Mouse (Mus musculus): ENCODE measurements around the gene Leo1.
"Not testable (repeated sequence)": the region's sequence is repeated elsewhere in the genome, so short reads cannot be mapped to it uniquely, and the experiment has no call there.

Leo1 gene

DNA sequence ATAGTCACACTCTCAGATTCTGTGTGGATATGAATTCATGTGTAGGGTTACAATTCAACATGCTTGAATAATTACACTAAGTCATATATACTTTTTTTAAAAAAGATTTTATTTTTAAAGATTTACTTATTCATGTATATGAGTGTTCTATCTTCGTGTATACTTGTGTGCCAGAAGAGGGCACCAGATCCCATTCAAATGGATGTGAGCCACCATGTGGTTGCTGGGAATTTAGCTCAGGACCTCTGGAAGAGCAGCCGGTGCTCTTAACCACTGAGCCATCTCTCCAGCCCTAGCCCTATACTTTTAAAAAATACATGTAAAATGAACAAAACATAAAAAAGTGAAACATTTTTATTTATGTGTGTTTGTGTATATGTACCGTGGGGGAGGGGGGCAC lies 26.3 kb downstream of the Leo1 start:
- DNase-seq (ENCODE audit: inconsistent ontology term) = no peak

DNA sequence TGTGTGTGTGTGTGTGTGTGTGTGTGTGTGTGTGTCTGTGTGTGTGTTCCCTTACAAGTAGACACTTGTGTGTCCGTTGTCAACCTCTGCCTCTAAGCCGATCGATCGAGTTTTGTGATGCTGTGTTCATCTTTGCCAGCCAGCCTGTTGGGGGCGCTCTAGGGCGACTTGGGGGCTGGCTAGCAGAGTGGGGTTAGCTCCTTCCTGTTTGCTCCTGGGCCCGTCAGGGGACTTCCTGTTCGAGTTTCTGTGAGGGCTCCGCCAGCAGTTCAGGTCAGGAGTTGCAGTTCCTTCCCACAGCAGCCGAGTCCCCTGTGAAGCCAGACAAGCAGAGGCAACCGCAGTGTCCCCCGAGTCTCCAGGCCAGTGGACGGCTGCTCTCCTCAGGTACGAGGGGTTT lies 27.0 kb downstream of the Leo1 start:
- no peak for DNase-seq (ENCODE audit: inconsistent ontology term)

DNA sequence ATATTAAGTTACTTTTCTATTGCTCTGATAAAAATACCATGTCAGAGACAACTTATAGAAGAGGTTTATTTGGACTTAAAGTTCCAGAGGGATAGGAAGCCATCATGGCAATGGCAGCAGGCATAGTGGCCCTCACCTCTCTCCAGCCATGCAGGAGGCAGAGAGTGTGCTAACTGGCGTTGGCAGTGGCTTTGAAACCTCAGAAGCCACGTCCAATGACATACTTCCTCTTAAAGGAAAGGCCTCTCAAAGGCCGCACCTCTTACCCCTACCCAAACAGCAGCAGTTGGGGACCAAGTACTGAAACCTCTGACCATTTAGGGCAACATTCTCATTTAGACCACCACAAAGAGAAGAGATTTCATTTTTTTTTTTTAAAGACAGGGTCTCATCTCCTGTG lies 35.9 kb downstream of the Leo1 start:
- no peak for DNase-seq (ENCODE audit: inconsistent ontology term)

DNA sequence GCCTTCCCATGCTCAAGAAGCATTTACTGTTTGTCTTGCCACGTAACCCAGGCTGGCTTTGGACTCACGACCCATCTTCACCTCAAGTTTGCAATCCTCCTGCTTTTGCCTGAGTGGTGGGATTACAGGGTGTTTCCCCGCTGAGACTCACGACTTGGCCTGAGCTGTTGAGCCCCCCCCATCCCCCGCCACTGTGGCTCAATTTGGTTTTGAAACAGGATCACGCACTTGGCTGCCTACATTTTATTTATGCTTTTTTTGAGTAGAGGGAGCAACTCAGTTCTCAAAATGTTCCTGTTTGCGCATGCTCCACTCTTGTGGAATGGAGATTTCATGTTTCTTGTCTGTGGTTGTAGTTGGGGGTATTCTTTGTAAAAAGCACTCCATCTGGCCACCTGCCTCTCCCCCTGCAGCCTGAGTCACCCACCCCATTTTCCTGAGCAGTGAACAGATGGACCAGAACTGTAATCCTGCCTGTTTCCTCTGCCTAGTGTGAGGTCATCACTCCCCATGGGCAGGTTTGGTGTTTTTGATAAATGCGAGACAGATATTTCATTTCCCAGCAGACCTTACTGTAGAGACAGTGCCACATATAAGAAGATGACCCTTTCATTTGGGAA lies 37.9 kb downstream of the Leo1 start:
- DNase-seq (ENCODE audit: inconsistent ontology term) = no peak

DNA sequence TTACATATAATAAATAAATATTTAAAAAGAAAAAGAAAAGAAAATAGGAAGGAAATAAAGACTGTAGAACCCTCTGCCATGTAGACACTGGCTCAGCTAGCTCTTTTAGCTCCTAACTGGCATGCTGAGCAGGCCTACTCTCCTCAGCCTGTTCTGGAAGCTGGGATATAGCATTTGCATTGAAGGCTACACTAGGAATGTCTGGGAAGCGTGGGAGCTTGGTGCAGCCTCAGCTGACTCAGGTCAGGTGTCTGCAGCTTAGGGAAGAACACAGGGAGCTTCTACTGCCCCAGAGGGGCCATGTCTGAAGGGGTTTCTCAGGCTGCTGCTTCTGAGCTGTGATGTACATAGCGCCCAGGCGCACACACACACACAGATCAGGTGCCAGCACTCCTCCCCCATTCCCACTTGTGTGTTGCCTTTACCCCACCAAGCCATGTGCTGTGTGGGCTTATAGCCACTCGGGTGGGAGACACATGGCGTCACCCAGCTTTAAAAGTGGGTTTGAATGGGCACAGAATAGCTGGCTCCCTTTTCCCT lies 39.3 kb downstream of the Leo1 start:
- DNase-seq (ENCODE audit: inconsistent ontology term) = no peak

DNA sequence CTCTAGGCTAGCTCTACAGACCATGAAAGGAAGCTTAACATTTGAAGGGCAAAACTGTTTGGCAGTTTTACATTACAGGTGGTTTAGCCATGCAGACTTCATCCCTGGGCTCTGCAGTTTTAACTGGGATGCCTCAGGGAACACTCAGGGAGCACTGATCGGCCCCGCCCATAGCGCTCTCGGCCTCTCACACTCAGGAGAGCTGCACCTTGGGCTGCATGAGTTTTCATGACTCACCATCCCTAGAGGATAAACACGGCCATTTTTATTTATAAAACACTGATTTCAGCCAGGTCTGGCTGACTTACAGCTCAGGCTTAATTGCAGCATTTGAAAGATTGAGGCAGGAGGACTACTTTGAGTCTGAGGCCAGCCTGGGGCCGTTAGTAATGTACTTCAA lies 43.9 kb downstream of the Leo1 start:
- no peak for DNase-seq (ENCODE audit: inconsistent ontology term)

DNA sequence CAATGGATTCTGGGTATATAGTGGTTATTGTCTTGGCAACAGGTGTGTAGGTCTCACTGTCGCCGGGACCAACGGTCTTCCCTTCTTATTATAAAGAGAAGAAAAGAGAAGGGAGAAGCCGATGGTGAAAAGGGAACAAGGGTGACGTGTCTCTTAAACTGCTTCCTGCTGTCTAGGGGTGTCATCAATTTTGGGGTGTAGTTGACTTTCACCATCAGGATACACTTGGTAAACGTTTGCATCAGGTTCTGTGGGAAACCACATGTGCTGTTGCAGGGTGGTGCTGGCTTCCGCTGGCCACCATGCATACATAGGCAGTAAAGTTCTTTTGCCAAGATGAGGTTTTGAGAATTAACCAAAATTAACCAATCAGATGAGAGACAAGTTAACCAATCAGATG lies 46.9 kb downstream of the Leo1 start:
- DNase-seq (ENCODE audit: inconsistent ontology term) = not testable (repeated sequence)

DNA sequence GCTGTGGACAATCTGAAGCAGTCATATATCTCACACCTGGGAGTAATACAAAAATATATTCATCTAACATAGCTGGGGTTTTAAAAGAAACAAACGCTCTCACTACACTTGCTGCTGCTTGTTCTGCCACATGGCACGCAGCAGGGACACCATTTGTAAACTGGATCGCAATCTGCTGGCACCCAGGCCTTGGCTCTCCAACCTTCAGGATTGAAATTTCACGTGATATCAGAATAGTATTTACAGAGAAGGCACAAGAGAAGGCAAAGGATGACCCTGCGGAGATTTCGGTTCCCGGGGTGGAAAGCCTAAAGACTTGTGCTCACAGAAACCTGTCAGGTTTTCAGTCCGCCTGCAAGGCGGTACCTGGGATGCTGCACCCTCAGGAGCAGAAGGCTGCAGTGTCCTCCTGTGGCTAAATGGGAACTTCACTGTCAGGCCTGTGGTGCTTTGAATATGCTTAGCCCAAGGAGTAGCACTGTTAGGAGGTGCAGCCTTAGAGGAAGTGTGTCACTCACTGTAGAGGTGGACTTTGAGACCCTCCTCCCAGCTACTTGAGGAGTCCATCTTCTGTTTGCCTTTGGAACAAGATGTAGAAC lies 53.2 kb downstream of the Leo1 start:
- DNase-seq (ENCODE audit: inconsistent ontology term) = no peak

DNA sequence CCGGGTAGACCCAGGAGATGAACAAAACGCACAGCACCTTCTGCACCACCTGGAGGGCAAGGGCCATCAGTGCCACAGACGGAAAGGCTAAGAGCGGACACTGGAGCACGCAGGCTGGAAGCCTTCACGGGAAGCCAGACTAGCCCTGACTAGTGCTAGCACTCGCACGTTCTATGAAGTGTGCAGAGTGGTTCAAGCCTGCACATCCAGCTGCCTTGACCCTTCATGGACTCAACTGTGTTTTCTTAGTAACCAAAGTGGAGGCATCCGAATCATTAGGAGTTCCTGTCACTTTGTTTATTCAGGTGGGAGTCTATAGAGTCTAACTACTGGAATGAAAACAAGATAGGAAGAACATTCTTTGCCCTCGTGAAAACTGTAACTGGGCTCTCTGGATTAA lies 54.6 kb downstream of the Leo1 start:
- DNase-seq (ENCODE audit: inconsistent ontology term) = no peak

DNA sequence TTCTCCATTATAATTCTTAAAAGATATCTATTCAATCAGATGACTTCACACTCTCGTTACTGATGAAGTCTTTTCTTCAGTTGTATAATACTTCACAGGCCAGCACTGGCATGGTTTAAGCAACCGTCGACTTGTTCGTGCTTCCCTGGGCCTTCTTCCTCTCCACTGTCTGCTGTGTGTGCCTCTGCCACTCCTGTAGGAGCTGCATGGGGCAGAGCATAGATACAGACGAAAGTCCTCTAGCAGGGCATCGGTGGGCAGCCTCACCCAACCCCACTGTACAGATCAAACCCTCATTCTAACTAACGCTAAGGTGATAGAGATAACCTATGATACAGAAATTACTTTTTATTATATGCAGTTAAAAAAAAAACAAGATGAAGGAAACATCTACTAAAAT lies 57.2 kb downstream of the Leo1 start:
- DNase-seq (ENCODE audit: inconsistent ontology term) = no peak

DNA sequence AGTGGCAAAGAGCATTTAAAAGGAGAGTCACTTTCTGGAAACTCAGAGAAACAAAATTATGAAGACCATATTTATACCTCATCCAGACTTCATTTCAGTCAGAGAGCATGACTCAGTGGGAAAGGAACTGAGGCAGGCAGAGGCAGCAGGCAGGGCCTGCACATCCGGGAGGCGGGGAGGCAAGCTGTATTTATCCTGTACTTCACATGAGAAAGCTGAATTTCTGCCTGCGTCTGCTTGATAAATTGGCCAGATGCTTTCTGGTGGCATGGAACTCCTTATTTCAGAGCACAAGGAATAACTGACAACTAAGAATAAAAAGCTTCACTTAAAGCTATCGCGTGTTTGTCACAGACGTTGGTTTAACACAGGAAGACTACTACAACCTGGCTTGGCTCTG lies 63.0 kb downstream of the Leo1 start:
- DNase-seq (ENCODE audit: inconsistent ontology term) = no peak

DNA sequence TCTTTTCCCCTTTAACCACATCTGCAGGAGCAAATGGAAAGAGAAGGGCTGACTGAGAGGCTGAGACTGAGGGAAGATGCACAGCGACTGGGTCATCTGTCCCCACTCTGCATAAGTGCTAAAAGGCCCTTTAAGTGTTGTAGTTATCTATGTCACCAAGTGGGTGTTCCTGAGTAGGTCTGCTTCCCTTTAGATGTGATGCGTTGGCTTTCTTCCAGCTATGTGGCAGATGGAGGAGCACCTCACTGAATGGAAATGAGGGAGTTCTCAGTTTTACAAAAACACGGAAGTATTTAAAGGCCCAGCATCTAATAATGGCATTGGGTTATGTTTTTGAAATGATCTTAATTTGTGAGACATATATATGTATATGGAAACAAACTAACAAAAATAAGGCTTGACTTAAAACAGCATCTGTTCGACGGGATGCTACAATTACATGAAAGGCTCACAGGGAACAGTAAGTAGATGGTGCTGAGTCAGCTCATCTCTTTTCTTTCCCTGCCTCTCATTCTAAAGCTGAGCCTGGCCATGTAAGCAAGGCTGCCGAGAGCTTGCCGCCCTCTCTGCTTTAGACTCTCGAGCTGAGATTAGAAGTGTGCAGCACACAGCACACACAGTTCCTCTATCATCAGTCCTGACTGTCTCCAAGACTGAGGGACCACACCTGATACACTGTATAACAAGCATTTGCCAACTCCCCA lies 70.1 kb downstream of the Leo1 start:
- DNase-seq (ENCODE audit: inconsistent ontology term) = no peak

DNA sequence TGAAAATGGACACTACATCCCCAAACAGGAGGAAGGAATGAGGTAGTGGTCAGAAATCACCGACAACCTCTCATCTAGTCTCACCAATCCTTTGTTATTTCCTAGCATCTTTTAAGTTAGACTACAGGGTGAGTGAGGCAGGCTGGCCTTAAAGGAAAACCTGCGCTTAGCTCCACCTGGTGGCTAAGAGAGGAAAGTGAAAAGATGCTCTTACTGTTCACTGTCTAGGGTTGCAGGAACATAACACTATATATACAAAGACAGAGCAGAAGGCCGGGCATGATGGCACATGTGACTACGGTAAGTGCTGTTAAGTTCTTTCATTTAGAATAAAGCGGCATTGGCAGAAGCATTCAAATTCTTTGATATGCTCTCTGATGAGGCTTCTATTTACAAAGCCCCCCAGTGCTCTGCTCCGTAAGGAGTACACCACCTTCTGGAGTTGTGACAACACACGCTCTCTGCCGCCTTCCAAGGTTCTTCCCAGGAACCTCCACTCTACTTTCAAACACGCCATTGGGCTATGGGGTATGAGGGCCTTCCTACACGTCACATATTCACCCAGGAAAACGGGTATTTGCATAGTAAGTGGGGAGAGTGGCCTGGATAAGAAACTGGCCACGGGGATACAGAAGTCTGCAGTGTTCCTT lies 74.3 kb downstream of the Leo1 start:
- DNase-seq (ENCODE audit: inconsistent ontology term) = peak; percentile 27

Measured in Muller cell, postnatal 12 days (primary cell).